Mouse (Mus musculus) megakaryocyte, embryonic 14.5 days (primary cell): Measurements from ENCODE around the gene Stam. TPM values are rescaled to one million over a fixed set of nuclear protein-coding genes. Genes with fewer than 3 reads are reported as not detected.

Experiments
- H3K27me3 ChIP-seq: replicated peaks from 2 replicates; pipeline ENCODE3; 2012; ENCODE audit warnings: inconsistent platforms
- H3K36me3 ChIP-seq: replicated peaks from 2 replicates; pipeline ENCODE3; 2012; ENCODE audit warnings: low read length, inconsistent platforms, mixed read lengths
- H3K4me1 ChIP-seq: 2 replicates; pipeline ENCODE4 v1.6.1; 2012; ENCODE audit warnings: inconsistent platforms
- H3K4me3 ChIP-seq: replicated peaks from 2 replicates; pipeline ENCODE3; 2012; ENCODE audit warnings: moderate library complexity, mild to moderate bottlenecking, inconsistent platforms
- H3K9me3 ChIP-seq: 2 replicates; pipeline ENCODE4 v1.6.1; 2012; ENCODE audit warnings: inconsistent platforms
- FLI1 ChIP-seq: IDR thresholded peaks from 2 replicates; pipeline ENCODE4 v1.6.1; 2012; ENCODE audit warnings: low read length, inconsistent platforms, mixed read lengths
- GATA1 ChIP-seq: IDR thresholded peaks from 3 replicates; pipeline ENCODE4 v1.6.1; 2012; ENCODE audit warnings: mixed read lengths, low read length, inconsistent platforms, borderline replicate concordance
- polyA plus RNA-seq: library from polyadenylated mRNA; stranded (reverse); fragments of >175 nt; gene quantifications from 2 replicates; pipeline ENCODE4 v1.2.3, GENCODE M21; 2012; ENCODE audit warnings: low replicate concordance; ENCODE audit not compliant: insufficient read depth

The Stam gene
- polyA plus RNA-seq, 1 experiment: 12.6 TPM

GRCm38 (mm10) chr2:14103924-14104323 lies 30.0 kb downstream of the Stam start:
- Histone ChIP-seq H3K4me3 (no peak overlapping the region), H3K4me1 (peaks cover 11% of the 10 kb centered on the region), H3K36me3 (peaks cover 41% of the 10 kb centered on the region), H3K27me3 (no peaks in the 10 kb centered on the region), H3K9me3 (no peaks in the 10 kb centered on the region)
- TF ChIP-seq GATA1 (no peak), FLI1 (no peak)

GRCm38 (mm10) chr2:14107673-14108072 lies 33.8 kb downstream of the Stam start:
- TF ChIP-seq GATA1: no peak
- no peak for TF ChIP-seq FLI1
- H3K27me3 ChIP-seq: no peaks in the 10 kb centered on the region
- peaks cover 41% of the 10 kb centered on the region for H3K36me3 ChIP-seq
- peaks cover 9% of the 10 kb centered on the region for H3K4me1 ChIP-seq
- no peak overlapping the region for H3K4me3 ChIP-seq
- no peaks in the 10 kb centered on the region for H3K9me3 ChIP-seq

GRCm38 (mm10) chr2:14126387-14126786 lies 52.5 kb downstream of the Stam start:
- peaks cover 40% of the 10 kb centered on the region for H3K36me3 ChIP-seq
- no peaks in the 10 kb centered on the region for H3K27me3 ChIP-seq
- no peaks in the 10 kb centered on the region for H3K9me3 ChIP-seq
- no peak for TF ChIP-seq GATA1
- H3K4me1 ChIP-seq: peaks cover 13% of the 10 kb centered on the region
- no peak overlapping the region for H3K4me3 ChIP-seq

- Histone ChIP-seq H3K4me1 (peaks cover 15% of the 10 kb centered on the region), H3K27me3 (no peaks in the 10 kb centered on the region), H3K4me3 (no peak overlapping the region), H3K36me3 (peaks cover 52% of the 10 kb centered on the region), H3K9me3 (no peaks in the 10 kb centered on the region)
- no peak for TF ChIP-seq GATA1
- TF ChIP-seq FLI1: no peak
These were observed 53.7 kb downstream of the Stam start for GRCm38 (mm10) chr2:14127629-14128028.

GRCm38 (mm10) chr2:14130641-14131339 lies 56.9 kb downstream of the Stam start:
- no peaks in the 10 kb centered on the region for H3K9me3 ChIP-seq
- peaks cover 15% of the 10 kb centered on the region for H3K4me1 ChIP-seq
- H3K4me3 ChIP-seq: peak overlapping the region; percentile 67
- no peaks in the 10 kb centered on the region for H3K27me3 ChIP-seq
- TF ChIP-seq GATA1 (no peak), FLI1 (no peak)
- peaks cover 73% of the 10 kb centered on the region for H3K36me3 ChIP-seq

GRCm38 (mm10) chr2:14132468-14133326 lies 58.8 kb downstream of the Stam start:
- H3K9me3 ChIP-seq: no peaks in the 10 kb centered on the region
- H3K4me1 ChIP-seq: peaks cover 15% of the 10 kb centered on the region
- TF ChIP-seq GATA1: no peak
- TF ChIP-seq FLI1: no peak
- peaks cover 76% of the 10 kb centered on the region for H3K36me3 ChIP-seq
- no peaks in the 10 kb centered on the region for H3K27me3 ChIP-seq
- H3K4me3 ChIP-seq: no peak overlapping the region

GRCm38 (mm10) chr2:14136906-14137305 lies 63.0 kb downstream of the Stam start:
- H3K4me1 ChIP-seq: peaks cover 13% of the 10 kb centered on the region
- H3K9me3 ChIP-seq: no peaks in the 10 kb centered on the region
- H3K36me3 ChIP-seq: peaks cover 90% of the 10 kb centered on the region
- no peak overlapping the region for H3K4me3 ChIP-seq
- H3K27me3 ChIP-seq: no peaks in the 10 kb centered on the region
- no peak for TF ChIP-seq GATA1
- TF ChIP-seq FLI1: no peak

GRCm38 (mm10) chr2:14139590-14139989 lies 65.7 kb downstream of the Stam start:
- Histone ChIP-seq H3K36me3 (peaks cover 90% of the 10 kb centered on the region), H3K4me1 (peaks cover 16% of the 10 kb centered on the region), H3K9me3 (no peaks in the 10 kb centered on the region), H3K4me3 (no peak overlapping the region), H3K27me3 (no peaks in the 10 kb centered on the region)
- no peak for TF ChIP-seq GATA1
- TF ChIP-seq FLI1: no peak

GRCm38 (mm10) chr2:14140044-14140443 lies 66.1 kb downstream of the Stam start:
- TF ChIP-seq GATA1 (no peak), FLI1 (no peak)
- peaks cover 92% of the 10 kb centered on the region for H3K36me3 ChIP-seq
- no peaks in the 10 kb centered on the region for H3K9me3 ChIP-seq
- peaks cover 20% of the 10 kb centered on the region for H3K4me1 ChIP-seq
- no peaks in the 10 kb centered on the region for H3K27me3 ChIP-seq
- no peak overlapping the region for H3K4me3 ChIP-seq

- TF ChIP-seq FLI1: no peak
- TF ChIP-seq GATA1: no peak
- peaks cover 11% of the 10 kb centered on the region for H3K4me1 ChIP-seq
- no peaks in the 10 kb centered on the region for H3K27me3 ChIP-seq
- no peaks in the 10 kb centered on the region for H3K9me3 ChIP-seq
- no peak overlapping the region for H3K4me3 ChIP-seq
- peaks cover 88% of the 10 kb centered on the region for H3K36me3 ChIP-seq
These were observed 71.4 kb downstream of the Stam start for GRCm38 (mm10) chr2:14145311-14145710.
